Mouse (Mus musculus): ENCODE measurements around the gene Tmem178b. TPM values are rescaled to one million over a fixed set of nuclear protein-coding genes. Genes with fewer than 3 reads are reported as not detected.

Gene Tmem178b
- polyA plus RNA-seq, 1 experiment from 2014 or later, result 18.2 TPM

DNA sequence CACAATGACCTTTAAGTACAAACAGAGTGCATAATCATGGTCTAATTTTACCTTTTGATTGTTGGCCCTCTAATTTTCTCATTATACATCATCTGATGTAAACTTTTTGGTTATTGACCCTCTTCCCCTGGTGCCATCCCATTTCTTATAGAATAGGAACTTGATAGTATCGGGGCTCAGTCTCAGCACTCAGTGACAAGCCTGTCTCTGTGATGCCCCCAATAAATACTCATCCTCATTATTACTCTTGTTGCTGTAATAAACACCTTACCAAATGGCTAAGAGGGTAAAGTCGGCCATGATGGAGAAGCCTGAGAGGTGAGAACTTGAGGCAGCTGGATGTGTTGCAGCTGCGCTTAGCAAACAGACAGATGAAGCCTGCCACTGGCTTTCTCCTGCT is 63.5 kb downstream of the Tmem178b start:
- Histone ChIP-seq H3K36me3 (no peaks in the 10 kb centered on the region), H3K27me3 (no peaks in the 10 kb centered on the region), H3K4me2 (replicated peaks) (no peak overlapping the region), H3K4me1 (no peaks in the 10 kb centered on the region), H3K9ac (replicated peaks) (no peak overlapping the region), H3K4me3 (no peak overlapping the region), H3K27ac (replicated peaks) (no peak overlapping the region), H3K9me3 (no peaks in the 10 kb centered on the region)
- no peak for ATAC-seq (ENCODE audit: low FRiP score, low read depth)
- WGBS, result 91% methylated on average over 3 of the region's 3 CpGs

DNA sequence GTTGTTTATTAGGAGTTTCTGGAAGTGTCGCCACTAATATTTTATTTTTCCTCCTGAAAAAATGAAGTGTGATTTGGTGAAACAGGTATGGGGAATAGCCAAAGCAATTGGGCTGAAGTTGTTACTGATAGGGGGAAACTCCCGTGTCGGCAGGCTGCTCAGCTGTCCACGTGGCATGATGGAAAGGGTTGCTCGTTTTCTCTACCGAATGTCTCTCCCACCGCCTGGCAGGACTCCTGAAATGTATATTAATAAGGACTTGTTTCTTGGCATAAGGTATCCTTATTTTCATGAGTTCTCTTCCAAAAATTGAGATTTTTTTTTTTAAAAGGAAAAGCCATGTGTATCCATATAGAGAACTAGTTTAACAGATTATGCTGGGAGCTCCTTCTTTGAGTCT is 67.8 kb downstream of the Tmem178b start:
- Histone ChIP-seq H3K36me3 (no peaks in the 10 kb centered on the region), H3K4me1 (peaks cover 8% of the 10 kb centered on the region; the same call in 1 of the 2 replicates), H3K27me3 (no peaks in the 10 kb centered on the region), H3K4me2 (replicated peaks) (no peak overlapping the region), H3K4me3 (no peak overlapping the region), H3K9ac (replicated peaks) (no peak overlapping the region), H3K27ac (replicated peaks) (no peak overlapping the region), H3K9me3 (no peaks in the 10 kb centered on the region)
- 93% methylated on average over 7 of the region's 7 CpGs for WGBS
- ATAC-seq (ENCODE audit: low FRiP score, low read depth), result no peak

GRCm38 (mm10) chr6:39944854-39945253 is 71.8 kb downstream of the Tmem178b start:
- no peak for ATAC-seq (ENCODE audit: low FRiP score, low read depth)
- Histone ChIP-seq H3K4me2 (replicated peaks) (no peak overlapping the region), H3K36me3 (no peaks in the 10 kb centered on the region), H3K4me1 (peaks cover 17% of the 10 kb centered on the region; the same call in 1 of the 2 replicates), H3K9me3 (no peaks in the 10 kb centered on the region), H3K4me3 (no peak overlapping the region), H3K27me3 (no peaks in the 10 kb centered on the region), H3K27ac (replicated peaks) (no peak overlapping the region; the same call in 1 of the 2 replicates), H3K9ac (replicated peaks) (no peak overlapping the region)
- WGBS, result 89% methylated on average over 9 of the region's 9 CpGs

GRCm38 (mm10) chr6:39945670-39946440 is 72.8 kb downstream of the Tmem178b start:
- Histone ChIP-seq H3K27ac (replicated peaks) (peak overlapping the region; percentile 52; the same call in 1 of the 2 replicates), H3K4me3 (no peak overlapping the region), H3K4me2 (replicated peaks) (no peak overlapping the region), H3K4me1 (peaks cover 17% of the 10 kb centered on the region; the same call in 1 of the 2 replicates), H3K9me3 (no peaks in the 10 kb centered on the region), H3K9ac (replicated peaks) (no peak overlapping the region), H3K27me3 (no peaks in the 10 kb centered on the region), H3K36me3 (no peaks in the 10 kb centered on the region)
- 57% methylated on average over 5 of the region's 5 CpGs for WGBS
- peak; percentile 69 for ATAC-seq (ENCODE audit: low FRiP score, low read depth)

- 0 out of 2 replicates have a peak, but pooled peaks have one; percentile 45 for ATAC-seq (ENCODE audit: low FRiP score, low read depth)
- Histone ChIP-seq H3K36me3 (no peaks in the 10 kb centered on the region), H3K27ac (replicated peaks) (0 out of 2 replicates have a peak overlapping the region, but pooled peaks have one; percentile 52), H3K4me1 (peaks cover 17% of the 10 kb centered on the region; the same call in 1 of the 2 replicates), H3K9me3 (no peaks in the 10 kb centered on the region), H3K9ac (replicated peaks) (no peak overlapping the region), H3K4me3 (no peak overlapping the region), H3K27me3 (no peaks in the 10 kb centered on the region), H3K4me2 (replicated peaks) (no peak overlapping the region)
- 77% methylated on average over 4 of the region's 4 CpGs for WGBS
These were observed 73.5 kb downstream of the Tmem178b start for GRCm38 (mm10) chr6:39946601-39947000.

- no peak for ATAC-seq (ENCODE audit: low FRiP score, low read depth)
- Histone ChIP-seq H3K27me3 (no peaks in the 10 kb centered on the region), H3K27ac (replicated peaks) (no peak overlapping the region), H3K36me3 (no peaks in the 10 kb centered on the region), H3K4me2 (replicated peaks) (no peak overlapping the region), H3K4me3 (no peak overlapping the region), H3K4me1 (no peaks in the 10 kb centered on the region), H3K9me3 (no peaks in the 10 kb centered on the region), H3K9ac (replicated peaks) (no peak overlapping the region)
- 87% methylated on average over 5 of the region's 5 CpGs for WGBS
These were observed 80.9 kb downstream of the Tmem178b start for GRCm38 (mm10) chr6:39953951-39954350.

- Histone ChIP-seq H3K9me3 (no peaks in the 10 kb centered on the region), H3K4me2 (replicated peaks) (no peak overlapping the region), H3K4me3 (no peak overlapping the region), H3K9ac (replicated peaks) (no peak overlapping the region), H3K36me3 (no peaks in the 10 kb centered on the region), H3K4me1 (no peaks in the 10 kb centered on the region), H3K27me3 (no peaks in the 10 kb centered on the region), H3K27ac (replicated peaks) (no peak overlapping the region)
- WGBS, result 89% methylated on average over 2 of the region's 2 CpGs
- ATAC-seq (ENCODE audit: low FRiP score, low read depth), result no peak
These were observed 82.1 kb downstream of the Tmem178b start for GRCm38 (mm10) chr6:39955211-39955610.

GRCm38 (mm10) chr6:39964606-39965005 is 91.5 kb downstream of the Tmem178b start:
- 67% methylated on average over 4 of the region's 4 CpGs for WGBS
- ATAC-seq (ENCODE audit: low FRiP score, low read depth), result no peak
- Histone ChIP-seq H3K4me2 (replicated peaks) (no peak overlapping the region), H3K9ac (replicated peaks) (no peak overlapping the region), H3K4me1 (no peaks in the 10 kb centered on the region), H3K36me3 (no peaks in the 10 kb centered on the region), H3K4me3 (no peak overlapping the region), H3K27ac (replicated peaks) (no peak overlapping the region), H3K27me3 (no peaks in the 10 kb centered on the region), H3K9me3 (no peaks in the 10 kb centered on the region)

GRCm38 (mm10) chr6:39970281-39970680 is 97.2 kb downstream of the Tmem178b start:
- ATAC-seq (ENCODE audit: low FRiP score, low read depth), result no peak
- H3K4me2 ChIP-seq (replicated peaks), result no peak overlapping the region
- H3K27me3 ChIP-seq, result no peaks in the 10 kb centered on the region
- no peaks in the 10 kb centered on the region for H3K9me3 ChIP-seq
- no peaks in the 10 kb centered on the region for H3K36me3 ChIP-seq
- no peaks in the 10 kb centered on the region for H3K4me1 ChIP-seq
- no peak overlapping the region for H3K27ac ChIP-seq (replicated peaks)
- H3K9ac ChIP-seq (replicated peaks), result no peak overlapping the region
- H3K4me3 ChIP-seq, result no peak overlapping the region

DNA sequence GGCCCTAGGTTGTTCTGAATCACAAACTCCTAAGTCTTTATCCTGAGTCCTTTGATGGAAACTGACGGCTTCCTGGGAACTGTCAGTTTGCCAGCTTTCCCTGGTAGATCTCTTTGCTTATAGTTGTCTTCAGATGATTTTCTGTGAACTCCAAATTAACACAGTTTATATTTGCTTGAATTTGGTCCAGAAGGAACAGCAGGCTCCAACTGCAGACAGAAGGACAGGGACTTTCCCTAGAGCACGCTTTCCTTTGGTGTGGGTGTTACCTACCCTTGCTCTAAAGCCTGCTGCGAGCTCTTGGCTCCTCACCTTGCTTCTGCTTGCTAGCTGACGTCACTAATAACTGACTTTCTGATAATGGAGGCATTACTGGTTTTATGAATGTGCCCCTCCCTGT is 105.9 kb downstream of the Tmem178b start:
- no peaks in the 10 kb centered on the region for H3K27me3 ChIP-seq

GRCm38 (mm10) chr6:39990772-39991171 is 117.7 kb downstream of the Tmem178b start:
- Histone ChIP-seq H3K9me3 (no peaks in the 10 kb centered on the region), H3K4me1 (peaks cover 4% of the 10 kb centered on the region; the same call in 1 of the 2 replicates), H3K4me3 (no peak overlapping the region), H3K36me3 (no peaks in the 10 kb centered on the region), H3K9ac (replicated peaks) (no peak overlapping the region), H3K27ac (replicated peaks) (no peak overlapping the region), H3K4me2 (replicated peaks) (no peak overlapping the region), H3K27me3 (no peaks in the 10 kb centered on the region)
- 78% methylated on average over 4 of the region's 4 CpGs for WGBS
- no peak for ATAC-seq (ENCODE audit: low FRiP score, low read depth)

More for the DNA sequence above, 105.9 kb downstream of the Tmem178b start:
- H3K4me1 ChIP-seq, result no peaks in the 10 kb centered on the region
- H3K27ac ChIP-seq (replicated peaks), result no peak overlapping the region
- no peaks in the 10 kb centered on the region for H3K36me3 ChIP-seq
- H3K9me3 ChIP-seq, result no peaks in the 10 kb centered on the region
- H3K4me3 ChIP-seq, result no peak overlapping the region
- no peak overlapping the region for H3K4me2 ChIP-seq (replicated peaks)
- no peak for ATAC-seq (ENCODE audit: low FRiP score, low read depth)
- 80% methylated on average over 4 of the region's 4 CpGs for WGBS
- H3K9ac ChIP-seq (replicated peaks), result no peak overlapping the region

DNA sequence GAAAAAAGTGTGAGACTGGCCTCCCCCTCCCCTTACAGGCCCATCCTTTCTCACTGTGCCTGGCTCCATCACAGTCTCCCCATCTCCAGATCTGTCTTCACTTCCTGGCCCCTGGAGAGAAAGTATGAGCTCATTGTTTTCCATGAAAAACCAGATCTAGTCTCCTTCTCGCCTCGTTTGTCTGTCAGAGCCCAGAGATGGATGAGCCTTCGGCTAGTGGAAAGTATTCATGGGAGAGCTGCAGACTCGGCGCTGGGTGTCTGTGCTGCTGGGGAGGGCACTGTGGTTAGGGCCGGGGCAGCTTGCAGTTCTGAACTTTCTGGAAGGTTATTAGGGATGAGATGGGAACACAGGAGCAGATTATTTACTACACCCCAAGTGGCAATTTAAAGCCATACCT is 118.9 kb downstream of the Tmem178b start:
- Histone ChIP-seq H3K4me2 (replicated peaks) (no peak overlapping the region), H3K27me3 (no peaks in the 10 kb centered on the region), H3K27ac (replicated peaks) (no peak overlapping the region), H3K4me1 (peaks cover 4% of the 10 kb centered on the region; the same call in 1 of the 2 replicates), H3K4me3 (no peak overlapping the region), H3K9ac (replicated peaks) (no peak overlapping the region), H3K36me3 (no peaks in the 10 kb centered on the region), H3K9me3 (no peaks in the 10 kb centered on the region)
- WGBS, result 82% methylated on average over 6 of the region's 6 CpGs
- no peak for ATAC-seq (ENCODE audit: low FRiP score, low read depth)

Data from midbrain, embryonic 12.5 days (tissue).